Mouse (Mus musculus) liver, adult 2 months (tissue): ENCODE data around the gene Lmo7. TPM values are rescaled to one million over a fixed set of nuclear protein-coding genes. Genes with fewer than 3 reads are reported as not detected.

Source experiments
- DNase-seq: peaks from one replicate; pipeline ENCODE4 v3.0.0-alpha.2; 2011; ENCODE audit warnings: low read depth, low spot score; ENCODE audit errors: extremely low read depth
- H3K27ac ChIP-seq: fragments of 200-500 bp; replicated peaks from 2 replicates; pipeline ENCODE4 v1.5.1; 2012; ENCODE audit warnings: low read depth, mild to moderate bottlenecking, control low read depth, inconsistent platforms, low read length; ENCODE audit not compliant: insufficient read depth
- H3K27me3 ChIP-seq: fragments of 200-500 bp; 2 replicates; pipeline ENCODE4 v1.6.1; 2012; ENCODE audit warnings: mild to moderate bottlenecking, moderate library complexity, low read length, inconsistent platforms; ENCODE audit not compliant: control insufficient read depth, insufficient read depth
- H3K36me3 ChIP-seq: fragments of 200-500 bp; 2 replicates; pipeline ENCODE4 v1.6.1; 2012; ENCODE audit warnings: low read length, inconsistent platforms; ENCODE audit not compliant: control insufficient read depth, insufficient read depth
- H3K4me1 ChIP-seq: fragments of 200-500 bp; 2 replicates; pipeline ENCODE4 v1.6.1; 2011; ENCODE audit warnings: low read length; ENCODE audit not compliant: control insufficient read depth, insufficient read depth
- H3K4me3 ChIP-seq: fragments of 200-500 bp; 2 replicates; pipeline ENCODE4 v1.5.1; 2011; ENCODE audit warnings: low read depth, mild to moderate bottlenecking, control low read depth, low read length, moderate library complexity; ENCODE audit not compliant: insufficient read depth
- H3K79me2 ChIP-seq: fragments of 200-500 bp; 2 replicates; pipeline ENCODE4 v1.6.1; 2012; ENCODE audit warnings: inconsistent platforms, mild to moderate bottlenecking, low read length, moderate library complexity; ENCODE audit not compliant: control insufficient read depth, insufficient read depth
- H3K9ac ChIP-seq: fragments of 200-500 bp; 2 replicates; pipeline ENCODE4 v1.6.1; 2012; ENCODE audit warnings: low read depth, mild to moderate bottlenecking, control low read depth, inconsistent platforms, low read length
- CTCF ChIP-seq: fragments of 200-500 bp; IDR thresholded peaks from 2 replicates; pipeline ENCODE4 v1.5.1; 2011; ENCODE audit warnings: low read depth, low read length, control low read depth
- POLR2A ChIP-seq: fragments of 200-500 bp; IDR thresholded peaks from 2 replicates; pipeline ENCODE4 v1.6.1; 2011; ENCODE audit warnings: low read length, control low read depth; ENCODE audit not compliant: insufficient read depth; ENCODE audit errors: extremely low read depth
- WGBS: fragments of 180-500 bp; shearing (Covaris S2); methylation state at CpG from one replicate; pipeline ENCODE4 v1.1.7; 2018; 5-methylcytosine and 5-hydroxymethylcytosine counted together
- polyA plus RNA-seq: library from polyadenylated mRNA; depleted of rRNA; stranded (reverse); fragments of >200 nt; gene quantifications from 2 replicates; pipeline ENCODE4 v1.2.3, GENCODE M21; 2012; rRNA removed
- total RNA-seq: library from RNA; depleted of rRNA; stranded (reverse); fragments of >200 nt; gene quantifications from 2 replicates; pipeline ENCODE4 v1.2.3, GENCODE M21; 2014; rRNA removed

The Lmo7 gene
- total and polyA plus RNA-seq, 2 experiments = 7.1 to 30.0 TPM

DNA sequence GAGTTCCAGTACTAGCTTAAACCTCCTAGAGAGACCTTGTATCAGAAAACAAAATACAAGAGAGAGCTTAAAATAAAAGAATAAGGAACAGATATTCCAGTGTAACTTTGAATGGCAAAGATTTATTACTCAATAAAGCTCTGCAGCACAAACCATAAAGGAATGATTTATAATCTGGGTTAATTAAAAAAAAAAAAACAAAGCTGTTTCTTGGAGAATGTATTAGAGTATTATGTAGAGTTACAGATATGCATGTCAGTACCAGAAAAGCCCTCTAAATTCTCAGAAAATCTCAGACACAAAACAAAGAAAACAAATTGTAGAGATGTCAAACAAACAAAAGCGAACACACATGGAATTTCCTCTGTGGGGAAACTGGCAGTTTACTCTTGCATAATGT, 243.0 kb downstream of the Lmo7 start:
- DNase-seq = no peak
- H3K4me3 ChIP-seq = no peak overlapping the region
- H3K27ac ChIP-seq = no peak overlapping the region
- WGBS = 53% methylated on average over 1 of the region's 1 CpGs
- H3K79me2 ChIP-seq = no peaks in the 10 kb centered on the region
- H3K27me3 ChIP-seq = no peaks in the 10 kb centered on the region
- no peak overlapping the region for H3K9ac ChIP-seq
- H3K36me3 ChIP-seq = no peaks in the 10 kb centered on the region
- H3K4me1 ChIP-seq = no peaks in the 10 kb centered on the region
- no peak for TF ChIP-seq POLR2A
- no peak for TF ChIP-seq CTCF

DNA sequence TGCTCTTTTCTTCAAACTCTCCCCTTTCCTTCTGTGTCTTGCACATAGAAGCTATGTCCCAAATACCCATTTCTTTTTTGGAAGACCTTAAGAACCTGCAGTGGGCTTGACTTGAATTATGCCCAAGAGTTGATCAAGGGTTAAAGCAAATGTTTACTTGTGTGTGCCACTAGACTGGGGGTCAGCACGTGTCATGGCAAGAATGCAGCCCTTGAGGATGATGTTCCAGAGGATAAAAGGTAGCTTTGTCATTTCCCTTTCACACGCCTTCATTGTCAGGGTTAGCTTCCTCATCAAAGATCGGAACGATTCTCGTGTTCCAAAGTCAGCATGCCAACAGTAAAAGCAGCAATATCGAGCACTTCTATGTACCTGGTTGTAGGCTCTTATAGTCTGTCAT, 243.4 kb downstream of the Lmo7 start:
- Histone ChIP-seq H3K9ac (no peak overlapping the region), H3K4me1 (no peaks in the 10 kb centered on the region), H3K27ac (no peak overlapping the region), H3K27me3 (no peaks in the 10 kb centered on the region), H3K79me2 (no peaks in the 10 kb centered on the region), H3K36me3 (no peaks in the 10 kb centered on the region), H3K4me3 (no peak overlapping the region)
- TF ChIP-seq POLR2A = no peak
- no peak for TF ChIP-seq CTCF
- no peak for DNase-seq
- WGBS = 55% methylated on average over 6 of the region's 6 CpGs

DNA sequence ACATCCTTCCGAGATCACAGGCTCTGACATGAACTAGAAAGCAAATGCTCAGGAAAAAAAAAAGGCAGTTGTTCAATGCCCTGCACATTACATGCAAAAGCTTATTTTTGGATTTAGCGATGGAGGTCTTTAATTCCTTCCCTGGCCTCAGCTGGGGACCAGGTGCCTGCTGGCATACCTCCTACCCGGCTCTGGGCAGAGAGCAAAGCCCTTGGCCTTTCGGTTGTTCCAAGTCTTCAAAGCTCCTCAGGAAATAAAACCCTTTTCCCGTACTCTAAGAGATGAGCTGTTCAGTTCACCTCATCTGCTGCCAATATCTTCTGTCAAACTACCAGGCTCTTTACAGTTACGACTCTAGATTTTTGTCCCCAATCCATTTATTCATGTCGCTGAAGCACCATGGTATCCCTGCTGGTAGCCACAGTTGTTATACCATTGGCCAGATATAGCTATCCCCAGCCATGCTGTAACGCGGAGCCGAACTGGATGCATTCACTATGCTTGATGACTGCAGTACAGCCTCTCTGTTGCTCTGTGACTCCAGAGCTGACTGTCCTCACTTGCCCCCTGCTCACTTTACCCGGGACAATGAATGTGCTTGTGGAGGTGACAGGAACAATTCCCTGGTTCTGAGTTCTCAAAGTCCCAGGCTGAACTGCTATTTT, 246.4 kb downstream of the Lmo7 start:
- no peak overlapping the region for H3K27ac ChIP-seq
- H3K4me1 ChIP-seq = no peaks in the 10 kb centered on the region
- H3K4me3 ChIP-seq = no peak overlapping the region
- no peak for DNase-seq
- H3K36me3 ChIP-seq = no peaks in the 10 kb centered on the region
- H3K9ac ChIP-seq = no peak overlapping the region
- WGBS = 90% methylated on average over 11 of the region's 11 CpGs
- TF ChIP-seq CTCF = no peak
- TF ChIP-seq POLR2A = no peak
- no peaks in the 10 kb centered on the region for H3K79me2 ChIP-seq
- H3K27me3 ChIP-seq = no peaks in the 10 kb centered on the region

Other genes with a start within 250 kb of the Lmo7 start
- 2.6 and 3.2 TPM in 2 replicates for gene Tbc1d4, start 120.8 kb upstream of the Lmo7 start, total RNA-seq
- gene Tbc1d4, start 120.8 kb upstream of the Lmo7 start, polyA plus RNA-seq = 0.82 and 1.0 TPM in 2 replicates
- gene Commd6, start 89.3 kb upstream of the Lmo7 start, total RNA-seq = 43.2 and 43.6 TPM in 2 replicates
- 20.7 and 26.7 TPM in 2 replicates for gene Commd6, start 89.3 kb upstream of the Lmo7 start, polyA plus RNA-seq
- gene Uchl3, start 76.0 kb upstream of the Lmo7 start, total RNA-seq = 25.4 and 27.7 TPM in 2 replicates
- 8.9 and 11.1 TPM in 2 replicates for gene Uchl3, start 76.0 kb upstream of the Lmo7 start, polyA plus RNA-seq
- gene Gm9922, start 143 bp upstream of the Lmo7 start, total RNA-seq = not detected in 2 replicates
- gene Gm9922, start 143 bp upstream of the Lmo7 start, polyA plus RNA-seq = not detected in 2 replicates